Mouse (Mus musculus): ENCODE data around the gene Map2k6. TPM values are rescaled to one million over a fixed set of nuclear protein-coding genes. Genes with fewer than 3 reads are reported as not detected.

The Map2k6 gene
- polyA plus RNA-seq, 1 experiment from 2014 or later = 22.1 TPM

DNA sequence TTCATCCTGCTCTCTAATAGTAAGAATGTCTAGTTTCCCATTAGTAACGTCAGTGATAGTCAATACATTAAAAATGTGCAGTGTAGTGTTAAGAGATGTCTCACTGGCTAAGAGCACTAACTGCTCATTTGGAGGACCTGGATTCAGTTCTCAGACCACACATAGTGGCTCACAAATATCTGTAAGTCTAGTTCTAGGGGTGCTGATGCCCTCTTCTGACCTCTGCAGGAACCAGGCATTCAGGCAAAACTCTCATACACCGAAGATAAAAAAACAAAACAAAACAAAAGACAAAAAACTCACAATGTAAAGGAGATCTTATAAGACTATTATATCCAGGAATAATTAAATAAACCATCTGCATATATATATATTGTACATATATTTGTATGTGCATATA is 72.4 kb downstream of the Map2k6 start:
- WGBS = 88% methylated on average over 2 of the region's 2 CpGs
- Histone ChIP-seq H3K4me3 (ENCODE audit: low read depth, low read length) (no peak overlapping the region), H3K4me2 (ENCODE audit: low read length) (no peak overlapping the region), H3K9me3 (replicated peaks; ENCODE audit: control insufficient read depth, low read length, poor library complexity, severe bottlenecking) (no peaks in the 10 kb centered on the region), H3K9ac (ENCODE audit: low read depth, low read length) (no peak overlapping the region), H3K27me3 (ENCODE audit: control insufficient read depth, insufficient read depth, low read depth, low read length) (no peaks in the 10 kb centered on the region), H3K27ac (ENCODE audit: low read length) (no peak overlapping the region), H3K36me3 (ENCODE audit: control insufficient read depth, insufficient read depth, low read length) (no peaks in the 10 kb centered on the region), H3K4me1 (ENCODE audit: control insufficient read depth, insufficient read depth, low read length) (no peaks in the 10 kb centered on the region)
- ATAC-seq = no peak

DNA sequence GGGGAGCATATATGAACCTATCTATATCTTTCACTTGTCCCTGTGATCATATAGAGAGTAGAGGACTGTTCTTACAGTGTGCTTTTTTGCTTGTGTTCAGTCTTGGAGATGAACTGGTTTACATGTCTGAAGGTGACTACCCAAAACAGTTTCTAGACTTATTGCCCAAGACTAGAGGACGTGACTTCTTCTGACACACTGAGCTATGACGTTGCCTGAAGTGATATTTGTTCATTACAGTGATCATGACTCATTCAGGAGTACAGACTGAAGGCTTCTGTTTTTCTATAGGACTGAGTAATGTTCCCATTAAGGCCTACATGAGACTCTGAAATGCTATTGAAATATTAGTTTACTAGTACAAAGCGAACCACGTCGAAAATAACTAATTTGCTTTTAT is 73.2 kb downstream of the Map2k6 start:
- no peak overlapping the region for H3K9ac ChIP-seq (ENCODE audit: low read depth, low read length)

DNA sequence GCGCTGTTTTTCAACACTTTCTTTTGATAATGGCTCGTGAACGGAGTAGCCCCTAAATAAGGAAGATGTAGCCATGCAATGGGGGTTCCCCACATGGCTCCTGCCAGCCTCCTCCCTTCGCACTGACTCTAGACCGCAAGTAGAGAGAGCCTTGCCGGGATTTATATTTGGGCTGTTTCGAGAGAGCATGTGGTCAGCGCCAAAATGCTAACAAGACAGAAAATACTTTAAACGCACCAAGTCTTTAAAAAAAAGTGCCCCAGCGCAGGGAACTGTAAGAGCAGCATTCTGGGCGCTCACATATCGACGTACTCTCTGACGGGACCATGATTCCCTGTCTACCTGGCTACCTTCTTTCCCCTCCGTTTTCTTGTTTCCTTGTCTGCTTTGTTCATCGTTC is 74.6 kb downstream of the Map2k6 start:
- Histone ChIP-seq H3K36me3 (ENCODE audit: control insufficient read depth, insufficient read depth, low read length) (no peaks in the 10 kb centered on the region), H3K9me3 (replicated peaks; ENCODE audit: control insufficient read depth, low read length, poor library complexity, severe bottlenecking) (no peaks in the 10 kb centered on the region), H3K4me1 (ENCODE audit: control insufficient read depth, insufficient read depth, low read length) (peaks cover 6% of the 10 kb centered on the region; the same call in 1 of the 2 replicates), H3K27ac (ENCODE audit: low read length) (no peak overlapping the region), H3K9ac (ENCODE audit: low read depth, low read length) (no peak overlapping the region), H3K27me3 (ENCODE audit: control insufficient read depth, insufficient read depth, low read depth, low read length) (no peaks in the 10 kb centered on the region), H3K4me3 (ENCODE audit: low read depth, low read length) (no peak overlapping the region), H3K4me2 (ENCODE audit: low read length) (no peak overlapping the region)
- 92% methylated on average over 16 of the region's 16 CpGs for WGBS
- no peak for ATAC-seq

More for the DNA sequence above, 73.2 kb downstream of the Map2k6 start:
- ATAC-seq = no peak
- Histone ChIP-seq H3K4me2 (ENCODE audit: low read length) (no peak overlapping the region), H3K27ac (ENCODE audit: low read length) (no peak overlapping the region), H3K4me1 (ENCODE audit: control insufficient read depth, insufficient read depth, low read length) (no peaks in the 10 kb centered on the region), H3K27me3 (ENCODE audit: control insufficient read depth, insufficient read depth, low read depth, low read length) (no peaks in the 10 kb centered on the region), H3K4me3 (ENCODE audit: low read depth, low read length) (no peak overlapping the region), H3K9me3 (replicated peaks; ENCODE audit: control insufficient read depth, low read length, poor library complexity, severe bottlenecking) (no peaks in the 10 kb centered on the region), H3K36me3 (ENCODE audit: control insufficient read depth, insufficient read depth, low read length) (no peaks in the 10 kb centered on the region)
- WGBS = 93% methylated on average over 5 of the region's 5 CpGs

DNA sequence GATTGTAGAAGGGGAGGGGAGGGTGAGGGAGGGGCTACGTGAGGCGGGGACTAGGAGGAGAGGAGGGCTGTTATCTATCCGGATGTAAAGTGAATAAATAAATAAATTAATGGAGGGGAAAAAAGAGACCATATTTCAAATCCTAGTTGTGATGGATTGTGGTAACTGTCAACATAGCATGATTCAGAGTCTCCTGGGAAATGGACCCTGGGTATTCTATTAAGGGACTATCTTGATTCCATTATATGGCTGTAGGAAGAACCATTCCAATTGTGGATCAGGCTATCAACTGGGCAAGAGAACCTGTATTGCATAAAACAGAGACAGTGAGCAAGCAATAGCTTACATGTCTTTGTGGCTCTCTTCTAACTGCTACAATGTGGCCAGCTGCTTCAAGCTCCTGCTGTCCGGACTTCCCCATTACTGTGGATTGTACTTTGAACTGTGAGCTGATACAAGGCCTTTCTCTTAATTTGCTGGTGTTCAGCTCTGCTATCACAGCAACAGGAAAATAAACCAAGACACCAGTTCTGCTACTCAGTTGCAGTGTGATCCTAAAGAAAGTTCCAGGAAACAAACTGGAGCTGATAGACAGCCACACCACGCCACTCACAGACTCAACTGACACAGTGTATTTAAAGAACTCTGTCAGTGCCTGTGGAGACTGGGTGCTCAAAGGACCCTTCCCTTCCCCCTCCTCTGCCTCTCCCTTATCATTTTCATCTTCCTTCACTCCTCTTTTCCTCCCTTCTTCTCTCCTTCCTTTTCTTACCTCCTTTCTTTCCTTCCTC is 77.6 kb downstream of the Map2k6 start:
- H3K36me3 ChIP-seq (ENCODE audit: control insufficient read depth, insufficient read depth, low read length) = no peaks in the 10 kb centered on the region
- no peak for ATAC-seq
- no peaks in the 10 kb centered on the region for H3K9me3 ChIP-seq (replicated peaks; ENCODE audit: control insufficient read depth, low read length, poor library complexity, severe bottlenecking)
- H3K4me2 ChIP-seq (ENCODE audit: low read length) = no peak overlapping the region
- no peak overlapping the region for H3K4me3 ChIP-seq (ENCODE audit: low read depth, low read length)
- peaks cover 20% of the 10 kb centered on the region for H3K4me1 ChIP-seq (ENCODE audit: control insufficient read depth, insufficient read depth, low read length)
- WGBS = 49% methylated on average over 5 of the region's 5 CpGs
- H3K27me3 ChIP-seq (ENCODE audit: control insufficient read depth, insufficient read depth, low read depth, low read length) = no peaks in the 10 kb centered on the region
- H3K9ac ChIP-seq (ENCODE audit: low read depth, low read length) = no peak overlapping the region
- H3K27ac ChIP-seq (ENCODE audit: low read length) = no peak overlapping the region

DNA sequence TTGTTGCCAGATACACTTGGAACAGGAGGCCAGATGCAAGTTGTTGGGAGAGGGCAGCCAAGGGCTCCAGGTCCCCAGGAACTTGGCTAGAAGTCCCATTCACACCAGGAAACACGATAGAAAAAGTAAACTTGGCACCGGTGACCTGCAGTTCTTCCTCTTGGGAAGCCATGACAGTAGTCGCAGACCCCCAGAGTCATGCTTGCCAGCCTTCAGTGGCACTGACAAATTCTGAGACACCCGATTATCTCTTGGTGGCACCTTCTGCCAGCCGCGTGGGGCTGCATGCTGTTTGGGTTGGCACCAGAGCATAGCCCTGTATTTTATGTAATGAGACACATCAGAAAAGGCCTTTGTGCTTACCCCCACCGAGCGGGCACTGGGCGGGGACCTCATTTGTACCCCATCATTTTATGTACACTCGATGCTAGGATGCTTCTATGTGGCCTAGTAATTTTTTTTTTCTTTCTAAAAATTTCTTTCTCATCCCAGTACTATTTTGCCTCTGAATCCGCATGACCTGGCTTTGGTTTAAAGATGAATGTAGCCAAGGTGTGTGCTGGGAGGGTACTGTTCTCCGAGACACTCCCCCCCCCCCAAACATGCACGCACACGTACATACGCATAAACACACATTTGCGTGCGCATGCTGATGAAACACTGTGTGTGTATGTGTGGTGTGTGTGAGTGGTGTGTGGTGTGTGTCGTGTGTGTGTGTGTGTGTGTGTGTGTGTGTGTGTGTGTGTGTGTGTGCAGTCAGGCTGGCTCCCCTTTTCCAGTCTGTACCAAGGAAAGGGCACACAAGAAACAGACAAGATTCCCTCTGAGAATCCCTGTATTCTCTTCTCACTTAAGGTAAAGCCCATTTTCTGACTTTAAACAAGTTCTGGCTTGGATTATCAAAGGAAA is 79.3 kb downstream of the Map2k6 start:
- no peaks in the 10 kb centered on the region for H3K9me3 ChIP-seq (replicated peaks; ENCODE audit: control insufficient read depth, low read length, poor library complexity, severe bottlenecking)
- WGBS = 26% methylated on average over 18 of the region's 18 CpGs
- H3K27me3 ChIP-seq (ENCODE audit: control insufficient read depth, insufficient read depth, low read depth, low read length) = no peaks in the 10 kb centered on the region
- ATAC-seq = 0 out of 2 replicates have a peak, but pooled peaks have one; percentile 36
- peaks cover 20% of the 10 kb centered on the region for H3K4me1 ChIP-seq (ENCODE audit: control insufficient read depth, insufficient read depth, low read length)
- H3K9ac ChIP-seq (ENCODE audit: low read depth, low read length) = no peak overlapping the region
- H3K4me2 ChIP-seq (ENCODE audit: low read length) = peak overlapping the region; percentile 23; the same call in 1 of the 2 replicates
- no peak overlapping the region for H3K27ac ChIP-seq (ENCODE audit: low read length)
- H3K36me3 ChIP-seq (ENCODE audit: control insufficient read depth, insufficient read depth, low read length) = no peaks in the 10 kb centered on the region
- H3K4me3 ChIP-seq (ENCODE audit: low read depth, low read length) = no peak overlapping the region

DNA sequence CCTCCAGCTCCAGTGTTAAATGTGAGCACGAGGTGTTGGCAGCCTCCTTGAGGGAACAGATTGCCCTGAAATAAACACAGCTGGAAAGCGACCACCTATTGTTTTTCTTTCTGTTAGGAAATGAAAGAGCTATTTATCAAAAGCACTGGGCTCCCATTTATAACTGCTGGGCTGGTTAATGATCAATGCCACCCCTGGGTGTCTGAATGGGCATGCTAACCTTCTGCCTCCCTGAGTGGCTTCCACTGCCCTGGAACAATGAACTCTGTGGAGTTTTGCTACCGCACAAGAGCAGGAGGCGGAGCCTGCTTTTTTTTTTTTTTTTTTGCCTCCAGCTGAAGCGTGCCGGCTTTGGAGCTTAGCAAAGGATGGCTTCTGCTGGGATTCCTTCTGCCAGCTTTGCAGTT is 80.1 kb downstream of the Map2k6 start:
- no peaks in the 10 kb centered on the region for H3K36me3 ChIP-seq (ENCODE audit: control insufficient read depth, insufficient read depth, low read length)
- H3K9me3 ChIP-seq (replicated peaks; ENCODE audit: control insufficient read depth, low read length, poor library complexity, severe bottlenecking) = no peaks in the 10 kb centered on the region
- peak overlapping the region; percentile 60 for H3K27ac ChIP-seq (ENCODE audit: low read length)
- peak; percentile 60; the same call in 1 of the 2 replicates for ATAC-seq
- WGBS = 0% methylated on average over 5 of the region's 6 CpGs
- H3K4me1 ChIP-seq (ENCODE audit: control insufficient read depth, insufficient read depth, low read length) = peaks cover 20% of the 10 kb centered on the region
- H3K4me3 ChIP-seq (ENCODE audit: low read depth, low read length) = peak overlapping the region; percentile 18; the same call in 1 of the 2 replicates
- no peak overlapping the region for H3K9ac ChIP-seq (ENCODE audit: low read depth, low read length)
- peak overlapping the region; percentile 50 for H3K4me2 ChIP-seq (ENCODE audit: low read length)
- no peaks in the 10 kb centered on the region for H3K27me3 ChIP-seq (ENCODE audit: control insufficient read depth, insufficient read depth, low read depth, low read length)

DNA sequence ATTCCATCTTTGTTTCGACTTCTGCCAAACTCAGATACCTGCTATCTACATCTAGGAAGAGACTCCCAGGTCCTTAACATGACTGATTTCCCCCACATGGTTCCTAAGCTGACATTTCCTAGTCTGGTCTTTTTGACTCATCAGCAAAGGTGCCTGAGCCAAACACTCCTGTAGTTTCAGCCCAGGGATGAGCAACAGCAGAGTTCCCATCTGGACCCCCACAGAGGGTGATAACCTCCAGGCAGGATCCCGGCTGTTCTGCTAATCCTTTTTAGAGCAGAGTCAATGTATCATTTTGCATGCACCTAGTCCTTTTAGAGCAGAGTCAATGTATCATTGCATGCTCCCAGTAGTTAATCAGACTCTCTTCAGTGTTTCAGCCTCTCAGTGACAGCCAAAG is 82.5 kb downstream of the Map2k6 start:
- no peak overlapping the region for H3K4me3 ChIP-seq (ENCODE audit: low read depth, low read length)
- no peaks in the 10 kb centered on the region for H3K36me3 ChIP-seq (ENCODE audit: control insufficient read depth, insufficient read depth, low read length)
- no peak overlapping the region for H3K4me2 ChIP-seq (ENCODE audit: low read length)
- H3K27ac ChIP-seq (ENCODE audit: low read length) = no peak overlapping the region
- ATAC-seq = no peak
- no peaks in the 10 kb centered on the region for H3K9me3 ChIP-seq (replicated peaks; ENCODE audit: control insufficient read depth, low read length, poor library complexity, severe bottlenecking)
- no peaks in the 10 kb centered on the region for H3K27me3 ChIP-seq (ENCODE audit: control insufficient read depth, insufficient read depth, low read depth, low read length)
- no peak overlapping the region for H3K9ac ChIP-seq (ENCODE audit: low read depth, low read length)
- peaks cover 20% of the 10 kb centered on the region for H3K4me1 ChIP-seq (ENCODE audit: control insufficient read depth, insufficient read depth, low read length)
- 50% methylated on average over 2 of the region's 2 CpGs for WGBS

DNA sequence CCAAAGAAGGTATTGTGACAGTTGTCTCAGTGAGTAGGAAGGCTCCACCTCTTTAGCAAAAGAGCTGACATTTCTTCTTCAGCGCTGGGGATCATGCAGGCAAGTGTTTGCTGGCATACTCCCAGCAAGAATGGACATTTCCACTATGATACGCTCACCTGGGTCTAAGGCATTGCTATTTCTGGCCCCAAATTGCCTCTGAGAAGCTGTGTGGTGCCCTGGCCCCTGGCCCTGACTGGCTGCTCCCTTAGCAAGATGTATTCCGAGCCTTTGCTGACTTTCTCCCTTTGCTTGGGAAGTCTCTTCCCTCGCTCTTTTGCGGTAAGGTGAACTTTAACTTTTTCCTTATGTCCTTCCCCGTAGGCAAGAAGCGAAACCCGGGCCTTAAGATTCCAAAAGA is 83.3 kb downstream of the Map2k6 start:
- Histone ChIP-seq H3K4me1 (ENCODE audit: control insufficient read depth, insufficient read depth, low read length) (peaks cover 20% of the 10 kb centered on the region), H3K4me2 (ENCODE audit: low read length) (no peak overlapping the region), H3K36me3 (ENCODE audit: control insufficient read depth, insufficient read depth, low read length) (no peaks in the 10 kb centered on the region), H3K4me3 (ENCODE audit: low read depth, low read length) (no peak overlapping the region), H3K9ac (ENCODE audit: low read depth, low read length) (no peak overlapping the region), H3K9me3 (replicated peaks; ENCODE audit: control insufficient read depth, low read length, poor library complexity, severe bottlenecking) (no peaks in the 10 kb centered on the region), H3K27me3 (ENCODE audit: control insufficient read depth, insufficient read depth, low read depth, low read length) (no peaks in the 10 kb centered on the region), H3K27ac (ENCODE audit: low read length) (no peak overlapping the region)
- 93% methylated on average over 8 of the region's 8 CpGs for WGBS
- ATAC-seq = no peak

DNA sequence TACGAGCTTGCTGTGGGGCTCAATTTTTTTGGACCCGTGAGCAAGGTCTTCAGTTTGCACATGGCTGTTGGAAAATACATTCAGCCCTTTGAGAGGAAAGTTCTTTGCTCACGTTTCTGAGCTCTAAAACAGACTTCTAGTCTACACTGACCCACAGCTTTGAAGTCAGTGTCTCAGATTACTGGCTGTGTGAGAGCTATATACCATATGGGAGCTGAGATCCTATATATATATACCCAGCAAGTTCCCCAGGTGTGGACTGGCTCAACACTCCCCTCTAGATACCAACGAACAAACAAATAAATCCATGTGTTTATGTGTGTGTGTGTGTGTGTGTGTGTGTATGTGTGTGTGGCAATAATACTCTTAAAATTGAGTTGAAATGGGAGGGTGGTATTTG is 83.7 kb downstream of the Map2k6 start:
- no peaks in the 10 kb centered on the region for H3K9me3 ChIP-seq (replicated peaks; ENCODE audit: control insufficient read depth, low read length, poor library complexity, severe bottlenecking)
- H3K4me1 ChIP-seq (ENCODE audit: control insufficient read depth, insufficient read depth, low read length) = peaks cover 20% of the 10 kb centered on the region
- H3K27me3 ChIP-seq (ENCODE audit: control insufficient read depth, insufficient read depth, low read depth, low read length) = no peaks in the 10 kb centered on the region
- H3K9ac ChIP-seq (ENCODE audit: low read depth, low read length) = no peak overlapping the region
- ATAC-seq = no peak
- no peak overlapping the region for H3K4me3 ChIP-seq (ENCODE audit: low read depth, low read length)
- WGBS = 88% methylated on average over 4 of the region's 4 CpGs
- H3K27ac ChIP-seq (ENCODE audit: low read length) = no peak overlapping the region
- no peak overlapping the region for H3K4me2 ChIP-seq (ENCODE audit: low read length)
- H3K36me3 ChIP-seq (ENCODE audit: control insufficient read depth, insufficient read depth, low read length) = no peaks in the 10 kb centered on the region

All from midbrain, embryonic 16.5 days (tissue).